ENCODE assay signal across 9 mouse cellular contexts in genomic region chr10:17733057-17733456, GRCm38 (mm10). TPM values are rescaled to one million over a fixed set of nuclear protein-coding genes. Genes with fewer than 3 reads are reported as not detected.
A peak's percentile ranks its signal among the peaks of the same experiment; 100 is the strongest.
DNase-seq lines count a peak whose midpoint lies in the region; ATAC-seq and TF ChIP-seq lines count a peak whose summit lies in the region.
"Had no signal": no experiment of that assay in that cellular context is flagged by ENCODE, and none has a peak within 500 bp of the region (broad histone marks: within the 10 kb centered on the region; RNA-seq: fewer than 3 reads in every experiment).

No protein-coding gene starts in this region.

- 0 out of 2 replicates have a peak, but pooled peaks have one; percentile 36 for ATAC-seq in intestine, embryonic 14.5 days (replicated peaks; ENCODE audit: low FRiP score, low TSS enrichment, low read depth)
- ATAC-seq in limb, embryonic 11.5 days (ENCODE audit: insufficient number of reproducible peaks, low FRiP score, low TSS enrichment, low read depth), result no peak
- ATAC-seq in neural tube, embryonic 11.5 days (ENCODE audit: insufficient read depth, low FRiP score, low TSS enrichment), result no peak

- no peak overlapping the region for H3K27ac ChIP-seq in intestine, embryonic 14.5 days (ENCODE audit: low read depth)
- H3K27ac ChIP-seq in limb, embryonic 11.5 days (replicated peaks; ENCODE audit: low read depth, low read length), result no peak overlapping the region
- no peak overlapping the region for H3K27ac ChIP-seq in neural tube, embryonic 11.5 days (ENCODE audit: low read depth, low read length)
- H3K27ac ChIP-seq in testis, adult 2 months (ENCODE audit: control insufficient read depth, insufficient read depth, low read depth, low read length), result no peak overlapping the region
- H3K27ac ChIP-seq: embryonic facial prominence, embryonic 15.5 days had no signal

- no peaks in the 10 kb centered on the region for H3K9me3 ChIP-seq in intestine, embryonic 14.5 days (ENCODE audit: control insufficient read depth, low read length)
- no peaks in the 10 kb centered on the region for H3K9me3 ChIP-seq in limb, embryonic 11.5 days (ENCODE audit: control insufficient read depth, low read length)
- no peaks in the 10 kb centered on the region for H3K9me3 ChIP-seq in neural tube, embryonic 11.5 days (ENCODE audit: control insufficient read depth, low read length)
- H3K9me3 ChIP-seq: embryonic facial prominence, embryonic 15.5 days had no signal

- H3K4me1 ChIP-seq in intestine, embryonic 14.5 days (replicated peaks; ENCODE audit: control insufficient read depth, insufficient read depth, low read length), result 0 out of 2 replicates have a peak, but pooled peaks cover 4% of the 10 kb centered on the region
- H3K4me1 ChIP-seq in limb, embryonic 11.5 days (ENCODE audit: control insufficient read depth, insufficient read depth, low read length), result peaks cover 5% of the 10 kb centered on the region; the same call in 1 of the 2 replicates
- H3K4me1 ChIP-seq in neural tube, embryonic 11.5 days (ENCODE audit: control insufficient read depth, insufficient read depth, low read length), result no peaks in the 10 kb centered on the region
- H3K4me1 ChIP-seq in testis, adult 2 months (ENCODE audit: control insufficient read depth, insufficient read depth, low read length), result no peaks in the 10 kb centered on the region
- H3K4me1 ChIP-seq: embryonic facial prominence, embryonic 15.5 days had no signal

- WGBS in intestine, embryonic 14.5 days, result 24% methylated on average over 4 of the region's 4 CpGs
- WGBS in limb, embryonic 11.5 days, result 25% methylated on average over 4 of the region's 4 CpGs
- 21% methylated on average over 4 of the region's 4 CpGs for WGBS in neural tube, embryonic 11.5 days

- DNase-seq in 3T3-L1 (ENCODE audit: low read depth, low spot score), result peak; percentile 91
- DNase-seq in NIH3T3 (ENCODE audit: low read depth), result peak; percentile 93
- peak; percentile 86 to 89 for DNase-seq in cerebellum, postnatal 10 days
- peak; percentile 71 to 79 for DNase-seq in frontal cortex, postnatal 25 days (ENCODE audit: low spot score in 2 of 2)
- DNase-seq in intestine, embryonic 14.5 days (ENCODE audit: low spot score), result peak; percentile 87
- DNase-seq in limb, embryonic 11.5 days (ENCODE audit: low spot score), result peak; percentile 85
- peak; percentile 81 for DNase-seq in neural tube, embryonic 11.5 days (ENCODE audit: low spot score)

- H3K4me3 ChIP-seq in intestine, embryonic 14.5 days (ENCODE audit: low read depth, low read length), result no peak overlapping the region
- no peak overlapping the region for H3K4me3 ChIP-seq in limb, embryonic 11.5 days (ENCODE audit: low read depth, low read length)
- H3K4me3 ChIP-seq in neural tube, embryonic 11.5 days (ENCODE audit: low read depth, low read length), result no peak overlapping the region
- H3K4me3 ChIP-seq in testis, adult 2 months (ENCODE audit: control insufficient read depth, low read depth, low read length), result no peak overlapping the region
- H3K4me3 ChIP-seq: embryonic facial prominence, embryonic 15.5 days had no signal

- peak; percentile 44; the same call in 1 of the 2 replicates for TF ChIP-seq CTCF in testis, adult 2 months (IDR thresholded peaks at IDR 0.05; ENCODE audit: control insufficient read depth, insufficient read depth, insufficient replicate concordance, low read depth, low read length)

- H3K27me3 ChIP-seq in intestine, embryonic 14.5 days (replicated peaks; ENCODE audit: control insufficient read depth, insufficient read depth, low read length), result no peaks in the 10 kb centered on the region
- no peaks in the 10 kb centered on the region for H3K27me3 ChIP-seq in limb, embryonic 11.5 days (ENCODE audit: control insufficient read depth, insufficient read depth, low read length)
- H3K27me3 ChIP-seq in neural tube, embryonic 11.5 days (ENCODE audit: control insufficient read depth, insufficient read depth, low read length), result no peaks in the 10 kb centered on the region
- no peaks in the 10 kb centered on the region for H3K27me3 ChIP-seq in testis, adult 2 months (ENCODE audit: control insufficient read depth, insufficient read depth, low read length)
- H3K27me3 ChIP-seq: embryonic facial prominence, embryonic 15.5 days had no signal

- TF ChIP-seq POLR2A in testis, adult 2 months (IDR thresholded peaks at IDR 0.05; ENCODE audit: control insufficient read depth, low read depth, low read length), result no peak

- H3K36me3 ChIP-seq in intestine, embryonic 14.5 days (ENCODE audit: control insufficient read depth, insufficient read depth, low read length), result no peaks in the 10 kb centered on the region
- no peaks in the 10 kb centered on the region for H3K36me3 ChIP-seq in limb, embryonic 11.5 days (ENCODE audit: control insufficient read depth, insufficient read depth, low read length)
- H3K36me3 ChIP-seq in neural tube, embryonic 11.5 days (ENCODE audit: control insufficient read depth, insufficient read depth, low read length), result no peaks in the 10 kb centered on the region
- no peaks in the 10 kb centered on the region for H3K36me3 ChIP-seq in testis, adult 2 months (ENCODE audit: control insufficient read depth, insufficient read depth, low read length)
- H3K36me3 ChIP-seq: embryonic facial prominence, embryonic 15.5 days had no signal

- H3K9ac ChIP-seq in intestine, embryonic 14.5 days (ENCODE audit: low read length), result no peak overlapping the region
- no peak overlapping the region for H3K9ac ChIP-seq in limb, embryonic 11.5 days (ENCODE audit: low read length)
- no peak overlapping the region for H3K9ac ChIP-seq in neural tube, embryonic 11.5 days (ENCODE audit: low read length)
- H3K9ac ChIP-seq: embryonic facial prominence, embryonic 15.5 days had no signal

- no peak overlapping the region for H3K4me2 ChIP-seq in intestine, embryonic 14.5 days (ENCODE audit: low read length)
- H3K4me2 ChIP-seq in limb, embryonic 11.5 days (ENCODE audit: low read depth, severe bottlenecking), result no peak overlapping the region
- no peak overlapping the region for H3K4me2 ChIP-seq in neural tube, embryonic 11.5 days (ENCODE audit: low read depth)
- H3K4me2 ChIP-seq: embryonic facial prominence, embryonic 15.5 days had no signal

RNA-seq across cellular contexts. Expression of gene Cited2, which starts 10.0 kb away (rescaled TPM):
- polyA plus RNA-seq in intestine, embryonic 14.5 days (2014; fragmentation: Nextera tagmentation; extraction: Ambion mirVana), result 45.2 and 48.7 TPM in 2 replicates
- polyA plus RNA-seq in limb, embryonic 11.5 days (2014; fragmentation: Nextera tagmentation; extraction: Ambion mirVana), result 70.7 and 73.1 TPM in 2 replicates
- 82.2 and 88.4 TPM in 2 replicates for polyA plus RNA-seq in neural tube, embryonic 11.5 days (2014; fragmentation: Nextera tagmentation; extraction: Ambion mirVana)
- polyA plus RNA-seq in testis, adult 2 months (2012; rRNA removed), result 15.5 and 16.1 TPM in 2 replicates
